Mouse (Mus musculus): Measurements from ENCODE around the gene Sptbn2. TPM values are rescaled to one million over a fixed set of nuclear protein-coding genes. Genes with fewer than 3 reads are reported as not detected.
A peak's percentile ranks its signal among the peaks of the same experiment; 100 is the strongest.
"Not testable (repeated sequence)": the region's sequence is repeated elsewhere in the genome, so short reads cannot be mapped to it uniquely, and the experiment has no call there.

The Sptbn2 gene
- total RNA-seq, 2 experiments from 2014 or later: 4.7 to 7.3 TPM

DNA sequence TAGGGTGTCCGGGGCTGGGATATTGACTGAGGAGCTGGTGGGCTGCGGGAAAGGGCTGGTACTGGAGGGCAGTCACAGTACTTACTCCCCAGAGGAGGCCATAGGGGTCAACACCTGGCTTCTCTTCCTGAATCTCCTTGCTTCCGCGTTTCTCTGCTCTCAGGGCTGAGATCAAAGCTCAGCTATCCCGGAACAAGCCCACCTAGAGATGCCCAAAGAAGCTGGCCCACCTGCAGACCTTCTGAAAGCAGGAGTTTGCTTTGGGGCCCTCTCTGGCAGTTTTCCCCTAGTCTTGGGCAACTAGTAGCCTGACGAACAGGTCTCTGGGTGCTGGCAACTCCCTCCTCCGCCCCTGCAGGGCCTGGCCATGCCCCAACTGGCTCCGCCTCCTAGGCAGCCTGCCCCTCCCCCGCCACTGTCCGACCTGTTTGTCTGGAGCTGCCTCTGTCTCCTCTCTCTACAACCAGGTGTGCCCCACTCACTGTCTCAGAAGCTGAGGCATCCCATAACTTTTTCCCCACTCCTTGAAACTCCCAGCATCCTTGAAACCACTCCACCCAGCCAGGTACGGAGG is 9.8 kb downstream of the Sptbn2 start:
- peak; percentile 66 for DNase-seq

- no peak for DNase-seq
These were observed 18.2 kb downstream of the Sptbn2 start for GRCm38 (mm10) chr19:4729186-4729585.

- no peak for DNase-seq
These were observed 22.1 kb downstream of the Sptbn2 start for GRCm38 (mm10) chr19:4733052-4733451.

- DNase-seq: no peak
These were observed 26.9 kb downstream of the Sptbn2 start for GRCm38 (mm10) chr19:4737866-4738265.

DNA sequence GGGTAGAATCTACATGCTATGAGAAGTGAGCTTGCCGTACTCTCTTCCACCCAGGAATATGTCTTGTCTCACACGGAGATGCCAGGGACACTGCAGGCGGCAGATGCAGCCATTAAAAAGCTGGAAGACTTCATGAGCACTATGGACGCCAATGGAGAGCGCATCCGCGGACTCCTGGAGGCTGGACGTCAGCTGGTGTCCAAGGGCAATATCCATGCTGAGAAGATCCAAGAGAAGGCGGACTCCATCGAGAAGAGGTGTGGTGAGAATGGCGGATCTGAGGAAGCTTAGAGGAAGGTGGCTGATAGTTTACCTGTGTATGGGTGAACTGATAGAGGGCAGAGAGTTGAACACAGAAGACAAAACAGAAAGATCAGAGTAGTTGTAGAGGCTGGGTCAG is 28.1 kb downstream of the Sptbn2 start:
- no peak for DNase-seq

GRCm38 (mm10) chr19:4739762-4740161 is 28.8 kb downstream of the Sptbn2 start:
- no peak for DNase-seq

- no peak for DNase-seq
These were observed 30.5 kb downstream of the Sptbn2 start for GRCm38 (mm10) chr19:4741482-4741881.

GRCm38 (mm10) chr19:4742229-4742628 is 31.3 kb downstream of the Sptbn2 start:
- DNase-seq: no peak

DNA sequence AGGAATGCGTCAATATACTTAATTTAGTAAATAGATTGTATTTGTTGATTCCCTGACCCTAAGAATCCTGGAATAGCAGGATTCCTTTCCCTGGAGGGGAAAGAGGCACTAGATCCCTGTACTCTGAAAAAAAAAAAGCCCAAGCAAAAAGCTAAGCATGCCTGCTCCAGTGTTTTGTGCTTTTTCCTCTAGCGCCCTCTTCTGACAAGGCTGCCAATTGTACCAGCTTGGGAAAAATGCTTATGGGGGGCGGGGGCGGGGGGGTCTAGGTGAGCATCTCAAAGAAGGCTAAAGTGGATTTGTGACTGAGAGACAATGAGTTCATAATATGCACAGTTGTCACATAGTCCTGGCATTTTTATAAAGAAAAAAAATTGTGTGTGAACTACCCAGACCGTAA is 32.6 kb downstream of the Sptbn2 start:
- peak; percentile 46 for DNase-seq

- DNase-seq: no peak
These were observed 33.1 kb downstream of the Sptbn2 start for GRCm38 (mm10) chr19:4744026-4744425.

DNA sequence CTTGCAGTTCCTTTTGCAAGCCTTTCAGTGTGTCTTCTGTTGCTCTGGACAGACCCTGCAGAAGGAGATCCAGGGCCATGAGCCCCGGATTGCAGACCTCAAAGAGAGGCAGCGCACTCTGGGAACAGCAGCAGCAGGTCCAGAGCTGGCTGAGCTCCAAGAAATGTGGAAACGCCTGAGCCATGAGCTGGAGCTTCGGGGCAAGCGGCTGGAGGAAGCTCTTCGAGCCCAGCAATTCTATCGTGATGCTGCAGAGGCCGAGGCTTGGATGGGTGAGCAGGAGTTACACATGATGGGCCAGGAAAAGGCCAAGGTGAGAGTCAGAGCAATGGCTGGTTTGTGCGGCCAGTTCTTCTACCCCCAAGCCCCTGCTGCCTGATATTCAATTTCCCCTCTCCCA is 34.1 kb downstream of the Sptbn2 start:
- peak; percentile 80 for DNase-seq

GRCm38 (mm10) chr19:4745681-4746080 is 34.7 kb downstream of the Sptbn2 start:
- DNase-seq: peak; percentile 21

DNA sequence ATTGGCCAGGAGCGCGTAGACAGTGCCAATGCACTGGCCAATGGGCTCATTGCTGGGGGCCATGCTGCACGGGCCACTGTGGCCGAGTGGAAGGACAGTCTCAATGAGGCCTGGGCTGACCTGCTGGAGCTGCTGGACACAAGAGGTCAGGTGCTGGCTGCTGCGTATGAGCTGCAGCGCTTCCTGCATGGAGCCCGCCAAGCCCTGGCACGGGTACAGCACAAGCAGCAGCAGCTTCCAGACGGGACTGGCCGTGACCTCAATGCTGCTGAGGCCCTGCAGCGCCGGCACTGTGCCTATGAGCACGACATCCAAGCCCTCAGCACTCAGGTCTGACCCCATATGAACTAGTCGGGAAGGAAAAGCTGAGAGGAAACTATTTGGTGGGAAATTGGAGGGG is 35.6 kb downstream of the Sptbn2 start:
- DNase-seq: peak; percentile 81

DNA sequence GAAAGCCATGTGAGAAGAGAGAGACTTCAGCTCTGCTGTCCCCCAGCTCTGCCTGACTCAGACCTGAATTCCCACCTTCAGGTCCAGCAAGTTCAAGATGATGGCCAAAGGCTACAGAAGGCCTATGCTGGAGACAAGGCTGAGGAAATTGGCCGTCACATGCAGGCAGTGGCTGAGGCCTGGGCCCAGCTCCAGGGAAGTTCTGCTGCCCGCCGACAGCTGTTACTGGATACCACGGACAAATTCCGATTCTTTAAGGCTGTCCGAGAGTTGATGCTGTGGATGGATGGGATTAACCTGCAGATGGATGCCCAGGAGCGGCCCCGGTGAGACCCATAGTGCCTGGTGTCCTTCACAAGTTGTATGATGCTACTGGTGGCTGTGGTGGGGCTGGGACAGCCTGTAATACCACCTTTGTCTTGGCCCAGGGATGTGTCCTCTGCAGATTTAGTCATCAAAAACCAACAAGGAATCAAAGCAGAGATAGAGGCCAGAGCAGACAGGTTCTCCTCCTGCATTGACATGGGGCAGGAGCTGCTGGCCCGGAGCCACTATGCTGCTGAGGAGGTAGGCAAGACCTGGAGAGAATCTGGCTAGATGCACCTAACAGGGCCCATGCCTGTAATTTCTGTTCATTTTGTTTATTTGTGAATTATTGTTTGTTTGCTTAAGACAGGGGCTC is 36.8 kb downstream of the Sptbn2 start:
- no peak for DNase-seq

- no peak for DNase-seq
These were observed 37.5 kb downstream of the Sptbn2 start for GRCm38 (mm10) chr19:4748493-4748892.

DNA sequence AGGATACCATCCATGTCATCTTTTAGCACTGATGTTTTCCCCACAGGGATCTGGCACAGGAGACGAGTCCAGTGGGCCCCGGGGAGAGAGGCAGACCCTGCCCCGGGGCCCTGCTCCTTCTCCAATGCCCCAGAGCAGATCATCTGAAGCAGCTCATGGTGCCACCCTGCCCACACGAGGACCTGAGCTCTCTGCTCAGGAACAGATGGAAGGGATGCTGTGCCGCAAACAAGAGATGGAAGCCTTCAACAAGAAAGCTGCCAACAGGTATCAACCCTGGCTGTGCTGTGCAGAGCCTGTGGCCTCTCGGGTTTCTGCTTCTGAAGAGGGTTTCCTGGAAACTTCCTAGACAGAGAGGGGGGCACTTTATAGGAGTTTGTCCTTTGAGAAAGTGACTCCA is 39.0 kb downstream of the Sptbn2 start:
- no peak for DNase-seq

GRCm38 (mm10) chr19:4755565-4756192 is 44.7 kb downstream of the Sptbn2 start:
- peak; percentile 93 for DNase-seq

GRCm38 (mm10) chr19:4756193-4756911 is 45.4 kb downstream of the Sptbn2 start, which contains the start of gene Rbm4b:
Rbm4b (plus strand) TSS chr19:4756497.
- peak; percentile 98 for DNase-seq

GRCm38 (mm10) chr19:4756921-4757320 is 46.0 kb downstream of the Sptbn2 start:
- DNase-seq: no peak

- DNase-seq: not testable (repeated sequence)
These were observed 49.6 kb downstream of the Sptbn2 start for GRCm38 (mm10) chr19:4760544-4760943.

- DNase-seq: peak; percentile 40
These were observed 51.9 kb downstream of the Sptbn2 start for GRCm38 (mm10) chr19:4762876-4763275.

DNA sequence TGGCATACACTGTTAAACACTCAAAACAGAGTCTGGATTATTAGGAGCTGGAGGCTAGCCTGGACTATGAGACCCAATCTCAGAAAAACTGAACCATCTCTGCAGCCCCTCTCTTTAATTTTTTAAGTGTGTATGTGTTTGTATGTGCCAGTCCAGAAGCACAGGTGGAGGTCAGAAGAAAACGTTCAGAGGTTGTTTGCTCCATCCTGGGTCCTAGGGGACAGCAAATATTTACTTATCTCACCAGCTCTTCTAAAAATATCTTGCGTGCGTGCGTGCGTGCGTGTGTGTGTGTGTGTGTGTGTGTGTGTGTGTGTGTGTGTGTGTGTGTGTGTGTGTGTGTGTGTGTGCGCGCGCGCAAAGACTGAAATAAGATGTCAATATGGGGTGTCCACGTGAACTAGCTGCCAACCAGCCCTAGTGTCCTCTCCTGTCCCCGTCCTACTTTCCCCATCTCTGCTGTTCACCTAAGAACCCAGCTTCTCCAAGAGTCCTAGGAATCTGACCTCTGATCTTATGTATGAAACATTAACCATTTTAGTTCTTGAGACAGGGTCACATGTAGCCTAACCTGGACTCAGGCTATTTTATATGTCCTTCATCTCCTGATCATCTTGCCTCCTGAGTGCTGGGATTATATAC is 56.7 kb downstream of the Sptbn2 start:
- no peak for DNase-seq
